Mouse (Mus musculus) limb, embryonic 14.5 days (tissue): ENCODE data around the gene Nxpe5. TPM values are rescaled to one million over a fixed set of nuclear protein-coding genes. Genes with fewer than 3 reads are reported as not detected.
A peak's percentile ranks its signal among the peaks of the same experiment; 100 is the strongest.

Source experiments
- ATAC-seq: fragments of 200-750 bp; cut with Nextera tagmentation; 2 replicates; pipeline ENCODE4 v1.8.0; 2017; ENCODE audit warnings: low read depth, moderate number of reproducible peaks, moderate TSS enrichment; ENCODE audit not compliant: low FRiP score
- DNase-seq: peaks from one replicate; pipeline ENCODE4 v3.0.0-alpha.2; 2015; ENCODE audit warnings: low spot score
- H3K27ac ChIP-seq: fragments of 300-500 bp; sonication (generic); replicated peaks from 2 replicates; pipeline ENCODE4 v1.5.1; 2014; ENCODE audit warnings: low read depth, mild to moderate bottlenecking, low read length, moderate library complexity, mixed read lengths
- H3K27me3 ChIP-seq: fragments of 300-500 bp; sonication (generic); 2 replicates; pipeline ENCODE4 v1.6.1; 2014; ENCODE audit warnings: low read length, mixed read lengths; ENCODE audit not compliant: control insufficient read depth, insufficient read depth
- H3K36me3 ChIP-seq: fragments of 300-500 bp; sonication (generic); 2 replicates; pipeline ENCODE4 v1.6.1; 2014; ENCODE audit warnings: mild to moderate bottlenecking, low read length, moderate library complexity, mixed read lengths; ENCODE audit not compliant: control insufficient read depth, insufficient read depth
- H3K4me1 ChIP-seq: fragments of 300-500 bp; sonication (generic); 2 replicates; pipeline ENCODE4 v1.6.1; 2014; ENCODE audit warnings: antibody characterized with exemption, low read length, mixed read lengths; ENCODE audit not compliant: control insufficient read depth, insufficient read depth
- H3K4me2 ChIP-seq: fragments of 300-500 bp; sonication (generic); replicated peaks from 2 replicates; pipeline ENCODE4 v1.6.1; 2014; ENCODE audit warnings: low read depth, mild to moderate bottlenecking, low read length, moderate library complexity; ENCODE audit not compliant: severe bottlenecking
- H3K4me3 ChIP-seq: fragments of 300-500 bp; sonication (generic); replicated peaks from 2 replicates; pipeline ENCODE4 v1.5.1; 2014; ENCODE audit warnings: low read length
- H3K9ac ChIP-seq: fragments of 300-500 bp; sonication (generic); 2 replicates; pipeline ENCODE4 v1.6.1; 2014; ENCODE audit warnings: mild to moderate bottlenecking, low read depth, low read length, moderate library complexity; ENCODE audit not compliant: severe bottlenecking
- H3K9me3 ChIP-seq: fragments of 300-500 bp; sonication (generic); 2 replicates; pipeline ENCODE4 v1.6.1; 2016; ENCODE audit warnings: low read length; ENCODE audit not compliant: control insufficient read depth
- POLR2A ChIP-seq: fragments of 200-500 bp; IDR thresholded peaks from 2 replicates; pipeline ENCODE4 v1.8.0; 2012; ENCODE audit warnings: inconsistent platforms, mild to moderate bottlenecking, moderate library complexity, borderline replicate concordance; ENCODE audit not compliant: insufficient read depth, insufficient read length; ENCODE audit errors: extremely low read depth
- WGBS: fragments of 180-500 bp; shearing (Covaris S2); extraction: QIAGEN DNeasy Blood & Tissue Kit; methylation state at CpG from one replicate; pipeline ENCODE4 v1.1.7; 2014; 5-methylcytosine and 5-hydroxymethylcytosine counted together
- polyA plus RNA-seq, 2 experiments: library from polyadenylated mRNA; depleted of rRNA in 1 of 2; stranded (reverse) in 1 of 2; unstranded in 1 of 2; fragments of >200 nt; fragmentation: Nextera tagmentation in 1 of 2; extraction: Ambion mirVana in 1 of 2; gene quantifications; 2 replicates each; pipeline versions ENCODE4 v1.2.1 to v1.2.3; 2012 to 2014

The Nxpe5 gene
- polyA plus RNA-seq, 2 experiments, result not detected

GRCm38 (mm10) chr5:138275216-138276050 lies 49.7 kb downstream of the Nxpe5 start:
- 25% methylated on average over 41 of the region's 41 CpGs for WGBS
- TF ChIP-seq POLR2A, result no peak
- peaks cover 34% of the 10 kb centered on the region for H3K36me3 ChIP-seq
- DNase-seq (peak; percentile 25), ATAC-seq (no peak)
- H3K9ac ChIP-seq, result peak overlapping the region; percentile 40
- H3K27me3 ChIP-seq, result no peaks in the 10 kb centered on the region
- peaks cover 35% of the 10 kb centered on the region for H3K4me1 ChIP-seq
- H3K27ac ChIP-seq, result no peak overlapping the region
- H3K4me3 ChIP-seq, result peak overlapping the region; percentile 14
- H3K4me2 ChIP-seq, result peak overlapping the region; percentile 37
- peaks cover 2% of the 10 kb centered on the region; the same call in 1 of the 2 replicates for H3K9me3 ChIP-seq

- ATAC-seq, result no peak
- H3K27ac ChIP-seq, result no peak overlapping the region
- DNase-seq, result no peak
- 85% methylated on average over 7 of the region's 7 CpGs for WGBS
- H3K9me3 ChIP-seq, result peaks cover 6% of the 10 kb centered on the region; the same call in 1 of the 2 replicates
- no peak overlapping the region for H3K9ac ChIP-seq
- no peak overlapping the region for H3K4me3 ChIP-seq
- no peak overlapping the region for H3K4me2 ChIP-seq
- TF ChIP-seq POLR2A, result no peak
- peaks cover 34% of the 10 kb centered on the region for H3K36me3 ChIP-seq
- H3K27me3 ChIP-seq, result no peaks in the 10 kb centered on the region
- H3K4me1 ChIP-seq, result peaks cover 23% of the 10 kb centered on the region
Observed at GRCm38 (mm10) chr5:138277994-138278393, 52.3 kb downstream of the Nxpe5 start.

GRCm38 (mm10) chr5:138279585-138280424 lies 54.1 kb downstream of the Nxpe5 start, which contains the start of the genes Gm43720, Gpc2 and Stag3:
Gm43720 (minus strand) TSS chr5:138279958.
Gpc2 (minus strand) TSS chr5:138280005.
Stag3 (plus strand) TSS chr5:138280240.
- peak; percentile 99 for DNase-seq
- under 1% methylated on average over 50 of the region's 56 CpGs for WGBS
- Histone ChIP-seq H3K4me1 (peaks cover 23% of the 10 kb centered on the region), H3K4me2 (peak within 1 kb of the TSS; percentile 69), H3K27me3 (no peaks in the 10 kb centered on the region), H3K27ac (0 out of 2 replicates have a peak within 1 kb of the TSS, but pooled peaks have one; percentile 28), H3K9me3 (peaks cover 6% of the 10 kb centered on the region; the same call in 1 of the 2 replicates), H3K9ac (peak within 1 kb of the TSS; percentile 79), H3K4me3 (peak within 1 kb of the TSS; percentile 73), H3K36me3 (peaks cover 27% of the 10 kb centered on the region)
- peak; percentile 59; the same call in 1 of the 2 replicates for TF ChIP-seq POLR2A
- ATAC-seq, result peak; percentile 99

GRCm38 (mm10) chr5:138280425-138280768 lies 54.7 kb downstream of the Nxpe5 start:
- no peak for TF ChIP-seq POLR2A
- no peak overlapping the region for H3K27ac ChIP-seq
- peak overlapping the region; percentile 73 for H3K4me3 ChIP-seq
- H3K36me3 ChIP-seq, result peaks cover 22% of the 10 kb centered on the region
- no peak for ATAC-seq
- peaks cover 6% of the 10 kb centered on the region; the same call in 1 of the 2 replicates for H3K9me3 ChIP-seq
- DNase-seq, result no peak
- H3K4me2 ChIP-seq, result peak overlapping the region; percentile 69
- peaks cover 23% of the 10 kb centered on the region for H3K4me1 ChIP-seq
- WGBS, result 34% methylated on average over 14 of the region's 26 CpGs
- 0 out of 2 replicates have a peak overlapping the region, but pooled peaks have one; percentile 13 for H3K9ac ChIP-seq
- H3K27me3 ChIP-seq, result no peaks in the 10 kb centered on the region

DNA sequence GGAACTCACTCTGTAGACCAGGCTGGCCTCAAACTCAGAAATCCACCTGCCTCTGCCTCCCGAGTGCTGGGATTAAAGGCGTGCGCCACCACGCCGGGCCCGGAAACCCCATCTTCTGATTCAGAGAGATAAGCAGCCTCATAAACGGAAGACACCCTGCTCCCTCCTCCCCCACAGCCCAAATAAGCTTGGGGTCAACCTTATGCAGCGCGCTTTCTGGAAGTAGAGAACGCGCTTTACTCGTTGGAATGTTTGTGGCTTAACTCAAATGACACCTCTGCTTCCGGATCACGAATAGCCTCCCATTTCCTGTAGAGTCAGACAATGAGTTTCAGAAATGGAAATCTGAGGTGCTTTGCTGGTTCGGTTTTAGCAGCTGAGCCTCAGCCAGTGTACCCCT lies 55.1 kb downstream of the Nxpe5 start:
- DNase-seq, result no peak
- Histone ChIP-seq H3K27me3 (no peaks in the 10 kb centered on the region), H3K36me3 (peaks cover 22% of the 10 kb centered on the region), H3K9ac (no peak overlapping the region), H3K9me3 (peaks cover 6% of the 10 kb centered on the region; the same call in 1 of the 2 replicates), H3K4me3 (no peak overlapping the region; the same call in 1 of the 2 replicates), H3K4me2 (peak overlapping the region; percentile 69; the same call in 1 of the 2 replicates), H3K27ac (no peak overlapping the region), H3K4me1 (peaks cover 19% of the 10 kb centered on the region)
- 95% methylated on average over 15 of the region's 15 CpGs for WGBS
- TF ChIP-seq POLR2A, result no peak
- no peak for ATAC-seq
